In the genomic region with DNA sequence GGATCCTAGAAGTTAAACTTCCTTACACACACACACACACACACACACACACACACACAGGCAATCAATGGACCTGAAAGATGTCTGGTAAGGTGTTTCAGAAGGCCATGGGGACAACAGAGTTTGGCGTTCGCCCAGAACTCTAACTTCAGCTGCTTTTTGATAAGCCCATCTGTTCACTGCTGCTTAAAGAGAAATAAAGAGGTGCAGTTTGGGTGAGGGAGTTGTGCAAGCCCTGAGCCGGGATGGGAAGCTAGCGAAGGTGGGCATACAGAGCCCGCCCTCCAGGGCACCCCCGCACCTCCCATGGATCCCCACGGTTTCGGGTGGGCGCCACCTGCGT, we compare ENCODE assay signal across 8 mouse cellular contexts. TPM values are rescaled to one million over a fixed set of nuclear protein-coding genes. Genes with fewer than 3 reads are reported as not detected.
DNase-seq lines count a peak whose midpoint lies in the region; ATAC-seq and TF ChIP-seq lines count a peak whose summit lies in the region.

No protein-coding gene starts in this region.

- peak overlapping the region; percentile 33 for H3K9ac ChIP-seq in liver, adult 2 months (ENCODE audit: low read depth, low read length)
- peak overlapping the region; percentile 69 for H3K9ac ChIP-seq in hindbrain, embryonic 11.5 days (ENCODE audit: low read depth, low read length)
- H3K9ac ChIP-seq in midbrain, embryonic 11.5 days (ENCODE audit: low read length), result peak overlapping the region; percentile 73

- no peaks in the 10 kb centered on the region for H3K9me3 ChIP-seq in hindbrain, embryonic 11.5 days (ENCODE audit: control insufficient read depth, low read length)
- H3K9me3 ChIP-seq in midbrain, embryonic 11.5 days (ENCODE audit: control insufficient read depth, low read length), result no peaks in the 10 kb centered on the region

- H3K27ac ChIP-seq in liver, adult 2 months (replicated peaks; ENCODE audit: insufficient read depth, low read depth, low read length), result no peak overlapping the region
- H3K27ac ChIP-seq in cortical plate, adult 2 months (ENCODE audit: insufficient read depth, low read length), result peak overlapping the region; percentile 71; the same call in 1 of the 2 replicates
- H3K27ac ChIP-seq in hindbrain, embryonic 11.5 days (ENCODE audit: low read depth, low read length), result no peak overlapping the region
- no peak overlapping the region for H3K27ac ChIP-seq in midbrain, embryonic 11.5 days (ENCODE audit: low read depth, low read length)

- H3K4me3 ChIP-seq in liver, adult 2 months (ENCODE audit: insufficient read depth, low read depth, low read length), result peak overlapping the region; percentile 74
- H3K4me3 ChIP-seq in cortical plate, adult 2 months (ENCODE audit: insufficient read depth, low read length), result peak overlapping the region; percentile 75
- H3K4me3 ChIP-seq in hindbrain, embryonic 11.5 days (ENCODE audit: low read depth, low read length), result peak overlapping the region; percentile 67
- peak overlapping the region; percentile 62 for H3K4me3 ChIP-seq in midbrain, embryonic 11.5 days (ENCODE audit: low read depth, low read length)

- 6% methylated on average over 10 of the region's 10 CpGs for WGBS in liver, adult 2 months
- WGBS in hindbrain, embryonic 11.5 days, result 2% methylated on average over 10 of the region's 10 CpGs
- WGBS in midbrain, embryonic 11.5 days, result 2% methylated on average over 10 of the region's 10 CpGs

- peaks cover 7% of the 10 kb centered on the region for H3K4me1 ChIP-seq in liver, adult 2 months (ENCODE audit: control insufficient read depth, insufficient read depth, low read length)
- peaks cover 2% of the 10 kb centered on the region for H3K4me1 ChIP-seq in cortical plate, adult 2 months (ENCODE audit: control insufficient read depth, insufficient read depth, low read length)
- no peaks in the 10 kb centered on the region for H3K4me1 ChIP-seq in hindbrain, embryonic 11.5 days (replicated peaks; ENCODE audit: control insufficient read depth, insufficient read depth, low read length)
- peaks cover 15% of the 10 kb centered on the region for H3K4me1 ChIP-seq in midbrain, embryonic 11.5 days (ENCODE audit: control insufficient read depth, insufficient read depth, low read length)

- peak overlapping the region; percentile 99 for H3K4me2 ChIP-seq in hindbrain, embryonic 11.5 days (replicated peaks; ENCODE audit: low read depth, low read length)
- peak overlapping the region; percentile 100 for H3K4me2 ChIP-seq in midbrain, embryonic 11.5 days

- H3K36me3 ChIP-seq in liver, adult 2 months (ENCODE audit: control insufficient read depth, insufficient read depth, low read length), result no peaks in the 10 kb centered on the region
- H3K36me3 ChIP-seq in hindbrain, embryonic 11.5 days (ENCODE audit: control insufficient read depth, insufficient read depth, low read length), result no peaks in the 10 kb centered on the region
- H3K36me3 ChIP-seq in midbrain, embryonic 11.5 days (ENCODE audit: control insufficient read depth, insufficient read depth, low read length), result no peaks in the 10 kb centered on the region

- no peaks in the 10 kb centered on the region for H3K79me2 ChIP-seq in liver, adult 2 months (ENCODE audit: control insufficient read depth, insufficient read depth, low read length)

- DNase-seq in liver, adult 2 months (ENCODE audit: extremely low read depth, low read depth, low spot score), result no peak
- DNase-seq in liver, result no peak
- peak; percentile 14 for DNase-seq in hindbrain, embryonic 11.5 days (ENCODE audit: low spot score)
- DNase-seq in midbrain, embryonic 11.5 days (ENCODE audit: low spot score, missing footprints), result peak; percentile 88
- no peak for DNase-seq in T-cell, adult 2 months (ENCODE audit: low spot score)

- no peaks in the 10 kb centered on the region for H3K27me3 ChIP-seq in liver, adult 2 months (ENCODE audit: control insufficient read depth, insufficient read depth, low read length)
- H3K27me3 ChIP-seq in hindbrain, embryonic 11.5 days (ENCODE audit: control insufficient read depth, insufficient read depth, low read length), result peaks cover 6% of the 10 kb centered on the region
- peaks cover 27% of the 10 kb centered on the region for H3K27me3 ChIP-seq in midbrain, embryonic 11.5 days (ENCODE audit: control insufficient read depth, insufficient read depth, low read length)

- TF ChIP-seq CTCF in liver, adult 2 months (IDR thresholded peaks at IDR 0.05; ENCODE audit: low read depth, low read length), result no peak
- TF ChIP-seq CTCF in cortical plate, adult 2 months (IDR thresholded peaks at IDR 0.05; ENCODE audit: extremely low read depth, insufficient read depth, low read length), result no peak

- TF ChIP-seq POLR2A in liver, adult 2 months (IDR thresholded peaks at IDR 0.05; ENCODE audit: extremely low read depth, insufficient read depth, low read length), result no peak
- no peak for TF ChIP-seq POLR2A in cortical plate, adult 2 months (IDR thresholded peaks at IDR 0.05; ENCODE audit: extremely low read depth, insufficient read depth, low read length)

- no peak for ATAC-seq in hindbrain, embryonic 11.5 days (ENCODE audit: low FRiP score)
- no peak for ATAC-seq in midbrain, embryonic 11.5 days (ENCODE audit: low FRiP score)
- ATAC-seq in activated CD4-positive, CD25-positive, alpha-beta regulatory T cell, adult 4 months, result no peak
- no peak for ATAC-seq in cerebellum, adult (ENCODE audit: insufficient number of reproducible peaks, low FRiP score, low TSS enrichment)

RNA-seq across cellular contexts. Expression of gene Abcc4, which starts 0.6 kb away (rescaled TPM):
- 3.0 and 5.2 TPM in 2 replicates for total RNA-seq in liver, adult 2 months (2014; rRNA removed)
- 0.89 and 1.5 TPM in 2 replicates for polyA plus RNA-seq in liver, adult 2 months (2012; rRNA removed)
- polyA plus RNA-seq in cortical plate, adult 2 months (2012; rRNA removed), result 6.7 and 6.8 TPM in 2 replicates
- 3.2 and 3.9 TPM in 2 replicates for polyA plus RNA-seq in hindbrain, embryonic 11.5 days (2014; fragmentation: Nextera tagmentation; extraction: Ambion mirVana)
- 4.2 and 4.4 TPM in 2 replicates for polyA plus RNA-seq in midbrain, embryonic 11.5 days (2014; fragmentation: Nextera tagmentation; extraction: Ambion mirVana)
- polyA plus RNA-seq in activated CD4-positive, CD25-positive, alpha-beta regulatory T cell, adult 4 months (2017; shearing (Covaris generic)), result 1 to 10 TPM; 8.8 to 9.8 TPM

Comparison
In these comparisons a context has a peak if more than half of its experiments do, and no peak if none do; other contexts are left out.
1. DNase-seq: peak in hindbrain, embryonic 11.5 days (single experiment) and midbrain, embryonic 11.5 days (single experiment); none in liver, adult 2 months (single experiment), liver (single experiment) and T-cell, adult 2 months (single experiment).
2. Peak in every context shown above with its lines, with median percentiles within 50 percentile points of each other: H3K4me3 ChIP-seq and H3K9ac ChIP-seq.